Mouse (Mus musculus) bone marrow macrophage, adult 2 months (primary cell): ENCODE data around the gene Ift52.

Source experiments
- CTCF ChIP-seq: IDR thresholded peaks from 2 replicates; pipeline ENCODE4 v1.5.1; 2012; ENCODE audit warnings: low read depth, mild to moderate bottlenecking, low read length, moderate library complexity
- POLR2A ChIP-seq: IDR thresholded peaks from 2 replicates; pipeline ENCODE4 v1.6.1; 2012; ENCODE audit warnings: mild to moderate bottlenecking, low read depth, low read length, borderline replicate concordance

DNA sequence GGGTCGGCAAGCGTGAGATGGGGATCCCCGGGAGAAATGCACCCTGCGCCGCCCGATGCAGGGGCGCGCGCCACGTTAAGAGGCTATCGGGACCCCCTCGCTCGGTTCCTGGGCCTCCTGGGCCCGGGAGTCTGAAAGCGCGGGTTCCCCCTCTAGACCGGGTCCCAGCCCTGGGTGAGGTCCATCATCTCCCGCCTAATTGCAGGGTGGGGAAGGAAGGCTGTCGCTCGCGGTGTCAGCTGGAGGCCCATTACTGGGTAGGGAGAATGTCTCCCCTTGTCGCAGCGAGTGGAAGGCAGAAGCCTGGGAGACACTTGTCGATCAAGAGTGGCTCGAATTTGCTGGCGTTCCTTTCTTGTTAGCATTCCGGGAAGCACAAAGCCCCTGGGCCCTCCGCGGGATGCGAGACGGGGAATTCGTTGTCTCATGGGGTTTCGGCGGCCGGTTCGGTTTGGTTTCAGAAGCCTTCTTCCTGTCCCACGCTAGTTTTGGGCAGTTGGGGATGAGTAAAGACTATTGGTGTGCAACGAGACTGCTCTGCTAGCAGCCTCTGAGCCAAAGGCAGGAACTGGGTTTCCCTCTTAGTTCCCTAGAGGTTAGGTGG is 37.8 kb downstream of the Ift52 start:
- no peak for TF ChIP-seq CTCF
- TF ChIP-seq POLR2A = no peak
